In the genomic region with DNA sequence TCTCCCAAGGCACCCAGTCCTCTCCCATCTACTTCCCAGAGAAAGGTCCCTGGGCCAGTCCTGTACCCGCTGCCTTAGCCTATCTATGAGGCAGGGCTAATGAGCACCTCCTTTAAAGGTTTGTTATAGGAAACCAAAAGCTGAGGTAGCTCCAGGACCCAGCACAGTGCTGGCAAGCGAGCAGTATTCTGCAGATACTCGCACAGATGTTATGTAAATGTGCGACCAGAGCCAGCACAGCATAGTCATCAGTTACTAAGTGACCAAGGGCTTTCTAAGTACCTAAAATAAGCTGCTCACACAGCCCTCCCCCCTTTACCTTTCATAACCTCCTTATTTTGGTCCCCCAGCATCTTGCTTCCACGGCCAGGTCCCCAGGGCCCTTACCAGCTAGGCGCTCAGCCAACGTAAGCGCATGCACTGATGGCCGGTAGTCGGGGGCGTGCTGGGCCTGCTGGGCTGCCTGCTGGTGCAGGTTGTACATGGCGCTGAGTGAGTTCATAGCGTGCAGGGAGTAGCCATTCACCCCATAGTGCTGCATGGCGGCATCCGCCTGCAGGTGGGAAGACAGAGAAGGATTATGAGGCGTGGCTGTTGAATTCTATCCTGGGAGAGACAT, we compare ENCODE assay signal across 37 mouse cellular contexts. TPM values are rescaled to one million over a fixed set of nuclear protein-coding genes. Genes with fewer than 3 reads are reported as not detected.
DNase-seq lines count a peak whose midpoint lies in the region; ATAC-seq and TF ChIP-seq lines count a peak whose summit lies in the region.
"Had no signal": no experiment of that assay in that cellular context is flagged by ENCODE, and none has a peak within 500 bp of the region (broad histone marks: within the 10 kb centered on the region; RNA-seq: fewer than 3 reads in every experiment).

No protein-coding gene starts in this region.

- H3K9me3 ChIP-seq in hindbrain, embryonic 16.5 days (ENCODE audit: control insufficient read depth, low read length), result no peaks in the 10 kb centered on the region
- H3K9me3 ChIP-seq in hindbrain, embryonic 11.5 days (ENCODE audit: control insufficient read depth, low read length), result no peaks in the 10 kb centered on the region
- H3K9me3 ChIP-seq: embryonic facial prominence, embryonic 10.5 days; embryonic facial prominence, embryonic 13.5 days; forebrain, embryonic 10.5 days; forebrain, embryonic 13.5 days; heart, embryonic 10.5 days; heart, embryonic 13.5 days; hindbrain, embryonic 15.5 days; intestine, embryonic 15.5 days had no signal

- no peak overlapping the region for H3K4me2 ChIP-seq in hindbrain, embryonic 16.5 days (ENCODE audit: low read length)
- H3K4me2 ChIP-seq in hindbrain, embryonic 11.5 days (replicated peaks; ENCODE audit: low read depth, low read length), result no peak overlapping the region
- H3K4me2 ChIP-seq: embryonic facial prominence, embryonic 13.5 days; forebrain, embryonic 13.5 days; heart, embryonic 13.5 days; hindbrain, embryonic 15.5 days; intestine, embryonic 15.5 days had no signal

- H3K9ac ChIP-seq in hindbrain, embryonic 16.5 days (ENCODE audit: low read depth, low read length), result no peak overlapping the region
- no peak overlapping the region for H3K9ac ChIP-seq in hindbrain, embryonic 11.5 days (ENCODE audit: low read depth, low read length)
- H3K9ac ChIP-seq: embryonic facial prominence, embryonic 13.5 days; forebrain, embryonic 13.5 days; heart, embryonic 13.5 days; hindbrain, embryonic 15.5 days; intestine, embryonic 15.5 days had no signal

- DNase-seq in cerebellum, postnatal 10 days, result peak; percentile 56 to 69
- no peak for DNase-seq in cerebellum, adult 2 months
- no peak for DNase-seq in hindbrain, embryonic 11.5 days (ENCODE audit: low spot score)
- peak; percentile 43 for DNase-seq in 3134 (ENCODE audit: extremely low read depth, insufficient read length, low spot score)
- DNase-seq in brain, adult 2 months (ENCODE audit: low read depth, low spot score), result peak; percentile 33
- DNase-seq in heart, postnatal 14 days, result no peak
- DNase-seq in adrenal gland, postnatal 14 days, result no peak
- DNase-seq: adrenal gland, adult 8-10 months; adrenal gland, postnatal 36 days; cerebellum, adult 11 months; cerebellum, adult 8-10 months; embryo, embryonic 11 days; gastrocnemius, postnatal 10 days; gastrocnemius, postnatal 36 days; heart, adult 2 months; kidney, adult 11 months had no signal

- H3K27ac ChIP-seq in cerebellum, adult 2 months (ENCODE audit: insufficient read depth, low read length), result no peak overlapping the region
- no peak overlapping the region for H3K27ac ChIP-seq in hindbrain, embryonic 16.5 days (ENCODE audit: low read depth, low read length)
- no peak overlapping the region for H3K27ac ChIP-seq in hindbrain, embryonic 11.5 days (ENCODE audit: low read depth, low read length)
- H3K27ac ChIP-seq: embryonic facial prominence, embryonic 10.5 days; embryonic facial prominence, embryonic 13.5 days; forebrain, embryonic 10.5 days; forebrain, embryonic 13.5 days; heart, adult 2 months; heart, embryonic 10.5 days; heart, embryonic 13.5 days; hindbrain, embryonic 15.5 days; intestine, embryonic 15.5 days had no signal

- intact Hi-C loops in heart, postnatal 14 days (cut with DNase I), result no loop called here

- H3K27me3 ChIP-seq in cerebellum, adult 2 months (ENCODE audit: control insufficient read depth, insufficient read depth, low read length), result no peaks in the 10 kb centered on the region
- H3K27me3 ChIP-seq in hindbrain, embryonic 16.5 days (replicated peaks; ENCODE audit: control insufficient read depth, insufficient read depth, low read length), result peaks cover 5% of the 10 kb centered on the region; the same call in 1 of the 2 replicates
- peaks cover 7% of the 10 kb centered on the region; the same call in 1 of the 2 replicates for H3K27me3 ChIP-seq in hindbrain, embryonic 11.5 days (ENCODE audit: control insufficient read depth, insufficient read depth, low read length)

- H3K4me1 ChIP-seq in cerebellum, adult 2 months (ENCODE audit: control insufficient read depth, insufficient read depth, low read length), result no peaks in the 10 kb centered on the region
- H3K4me1 ChIP-seq in hindbrain, embryonic 16.5 days (ENCODE audit: control insufficient read depth, insufficient read depth, low read depth, low read length), result no peaks in the 10 kb centered on the region
- H3K4me1 ChIP-seq in hindbrain, embryonic 11.5 days (replicated peaks; ENCODE audit: control insufficient read depth, insufficient read depth, low read length), result no peaks in the 10 kb centered on the region
- H3K4me1 ChIP-seq: embryonic facial prominence, embryonic 10.5 days; embryonic facial prominence, embryonic 13.5 days; forebrain, embryonic 13.5 days; heart, embryonic 10.5 days; heart, embryonic 13.5 days; hindbrain, embryonic 15.5 days; intestine, embryonic 15.5 days had no signal

- 30% methylated on average over 16 of the region's 16 CpGs for WGBS in cerebellum, adult 2 months
- 69% methylated on average over 16 of the region's 16 CpGs for WGBS in hindbrain, embryonic 16.5 days
- WGBS in hindbrain, embryonic 11.5 days, result 76% methylated on average over 16 of the region's 16 CpGs

- no peak for TF ChIP-seq CTCF in cerebellum, adult 2 months (IDR thresholded peaks at IDR 0.05; ENCODE audit: borderline replicate concordance, insufficient read depth, low read depth, low read length)

- H3K36me3 ChIP-seq in hindbrain, embryonic 16.5 days (ENCODE audit: control insufficient read depth, insufficient read depth, low read length), result no peaks in the 10 kb centered on the region
- H3K36me3 ChIP-seq in hindbrain, embryonic 11.5 days (ENCODE audit: control insufficient read depth, insufficient read depth, low read length), result 0 out of 2 replicates have a peak, but pooled peaks cover 2% of the 10 kb centered on the region
- H3K36me3 ChIP-seq: embryonic facial prominence, embryonic 10.5 days; embryonic facial prominence, embryonic 13.5 days; forebrain, embryonic 10.5 days; heart, embryonic 10.5 days; heart, embryonic 13.5 days; hindbrain, embryonic 15.5 days; intestine, embryonic 15.5 days had no signal

- no peak for TF ChIP-seq POLR2A in cerebellum, adult 2 months (IDR thresholded peaks at IDR 0.05; ENCODE audit: borderline replicate concordance, insufficient read depth, low read length)

- ATAC-seq in hindbrain, embryonic 16.5 days, result peak; percentile 60; the same call in 1 of the 2 replicates
- no peak for ATAC-seq in hindbrain, embryonic 11.5 days (ENCODE audit: low FRiP score)
- ATAC-seq: activated CD4-positive, CD25-positive, alpha-beta regulatory T cell, adult 4 months; CD4-positive, CD25-positive, alpha-beta regulatory T cell, adult 4 months; forebrain, embryonic 13.5 days; forebrain, embryonic 16.5 days; intestine, embryonic 15.5 days had no signal

- H3K4me3 ChIP-seq in cerebellum, adult 2 months (replicated peaks; ENCODE audit: insufficient read depth, low read depth, low read length), result no peak overlapping the region
- H3K4me3 ChIP-seq in hindbrain, embryonic 16.5 days (ENCODE audit: low read length), result no peak overlapping the region
- no peak overlapping the region for H3K4me3 ChIP-seq in hindbrain, embryonic 11.5 days (ENCODE audit: low read depth, low read length)
- H3K4me3 ChIP-seq: embryonic facial prominence, embryonic 10.5 days; embryonic facial prominence, embryonic 13.5 days; erythroblast, embryonic 14.5 days; forebrain, embryonic 10.5 days; forebrain, embryonic 13.5 days; heart, adult 2 months; heart, embryonic 10.5 days; heart, embryonic 13.5 days; hindbrain, embryonic 15.5 days; intestine, embryonic 15.5 days had no signal

RNA-seq across cellular contexts. Expression of a gene that starts 16.4 kb away (rescaled TPM):
- 1.3 TPM in 2 replicates for polyA plus RNA-seq in cerebellum, adult 2 months (2012; rRNA removed)
- 5.8 and 6.8 TPM in 2 replicates for polyA plus RNA-seq in hindbrain, embryonic 16.5 days (2015; fragmentation: Nextera tagmentation; extraction: Ambion mirVana)
- 2.4 and 2.5 TPM in 2 replicates for polyA plus RNA-seq in hindbrain, embryonic 11.5 days (2014; fragmentation: Nextera tagmentation; extraction: Ambion mirVana)
- total RNA-seq in heart, postnatal 14 days (2021), result not detected
- not detected in 2 replicates for total RNA-seq in adrenal gland, postnatal 14 days (2021)
- total RNA-seq: adrenal gland, adult 8-10 months; adrenal gland, postnatal 36 days; gastrocnemius, adult 18-20 months; gastrocnemius, postnatal 10 days; gastrocnemius, postnatal 36 days; granulocyte monocyte progenitor cell, adult 5-6 weeks; heart, adult 2 months; heart, postnatal 25 days; hematopoietic stem cell, adult 5-6 weeks had no signal
- polyA plus RNA-seq: activated CD4-positive, CD25-positive, alpha-beta regulatory T cell, adult 4 months; CD4-positive, CD25-positive, alpha-beta regulatory T cell, adult 4 months; erythroblast, embryonic 14.5 days; forebrain, embryonic 16.5 days; heart, adult 2 months; heart, embryonic 10.5 days; heart, embryonic 13.5 days; heart, embryonic 16.5 days; intestine, embryonic 15.5 days had no signal

RNA-seq across cellular contexts. Expression of a gene that starts 32.9 kb away (rescaled TPM):
- polyA plus RNA-seq in cerebellum, adult 2 months (2012; rRNA removed), result 0.08 and 0.23 TPM in 2 replicates
- polyA plus RNA-seq in hindbrain, embryonic 16.5 days (2015; fragmentation: Nextera tagmentation; extraction: Ambion mirVana), result 0.41 and 0.44 TPM in 2 replicates
- polyA plus RNA-seq in hindbrain, embryonic 11.5 days (2014; fragmentation: Nextera tagmentation; extraction: Ambion mirVana), result not detected in 2 replicates
- total RNA-seq in heart, postnatal 14 days (2021), result not detected
- total RNA-seq in adrenal gland, postnatal 14 days (2021), result not detected in 2 replicates
- total RNA-seq: adrenal gland, adult 8-10 months; adrenal gland, postnatal 36 days; gastrocnemius, adult 18-20 months; gastrocnemius, postnatal 10 days; gastrocnemius, postnatal 36 days; granulocyte monocyte progenitor cell, adult 5-6 weeks; heart, adult 2 months; heart, postnatal 25 days; hematopoietic stem cell, adult 5-6 weeks; MEL had no signal
- polyA plus RNA-seq: activated CD4-positive, CD25-positive, alpha-beta regulatory T cell, adult 4 months; C2C12; CD4-positive, CD25-positive, alpha-beta regulatory T cell, adult 4 months; cortical plate, adult 2 months; embryonic facial prominence, embryonic 13.5 days; erythroblast, embryonic 14.5 days; forebrain, embryonic 10.5 days; forebrain, embryonic 13.5 days; heart, adult 2 months; heart, embryonic 10.5 days; heart, embryonic 13.5 days; heart, embryonic 16.5 days; intestine, embryonic 15.5 days had no signal

RNA-seq across cellular contexts. Expression of a gene that starts 39.2 kb away (rescaled TPM):
- 0.08 and 0.14 TPM in 2 replicates for polyA plus RNA-seq in cerebellum, adult 2 months (2012; rRNA removed)
- polyA plus RNA-seq in hindbrain, embryonic 16.5 days (2015; fragmentation: Nextera tagmentation; extraction: Ambion mirVana), result 0.45 TPM in 1 of 2 replicates, not detected in the other
- not detected in 2 replicates for polyA plus RNA-seq in hindbrain, embryonic 11.5 days (2014; fragmentation: Nextera tagmentation; extraction: Ambion mirVana)
- total RNA-seq in heart, postnatal 14 days (2021), result not detected
- not detected in 2 replicates for total RNA-seq in adrenal gland, postnatal 14 days (2021)
- total RNA-seq: adrenal gland, adult 8-10 months; adrenal gland, postnatal 36 days; gastrocnemius, adult 18-20 months; gastrocnemius, postnatal 10 days; gastrocnemius, postnatal 36 days; granulocyte monocyte progenitor cell, adult 5-6 weeks; heart, adult 2 months; heart, postnatal 25 days; hematopoietic stem cell, adult 5-6 weeks; MEL had no signal
- polyA plus RNA-seq: activated CD4-positive, CD25-positive, alpha-beta regulatory T cell, adult 4 months; C2C12; CD4-positive, CD25-positive, alpha-beta regulatory T cell, adult 4 months; embryonic facial prominence, embryonic 10.5 days; embryonic facial prominence, embryonic 13.5 days; forebrain, embryonic 10.5 days; forebrain, embryonic 13.5 days; heart, adult 2 months; heart, embryonic 10.5 days; heart, embryonic 13.5 days; heart, embryonic 16.5 days; intestine, embryonic 15.5 days had no signal

Comparison
In these comparisons a context has a peak if more than half of its experiments do, and no peak if none do; other contexts are left out.
1. DNase-seq: peak in cerebellum, postnatal 10 days (2 of 2), 3134 (single experiment) and brain, adult 2 months (single experiment); none in cerebellum, adult 2 months (0 of 2), hindbrain, embryonic 11.5 days (single experiment), heart, postnatal 14 days (0 of 2) and adrenal gland, postnatal 14 days (single experiment).